Comparison of ENCODE assay signal across 7 mouse cellular contexts in genomic region chr2:155278361-155278760, GRCm38 (mm10). TPM values are rescaled to one million over a fixed set of nuclear protein-coding genes. Genes with fewer than 3 reads are reported as not detected.
DNase-seq lines count a peak whose midpoint lies in the region; ATAC-seq lines count a peak whose summit lies in the region.

No protein-coding gene starts in this region.

- ATAC-seq in granulocyte monocyte progenitor cell, adult 5-6 weeks (replicated peaks; ENCODE audit: poor library complexity, severe bottlenecking) = no peak

- DNase-seq in ovary, adult 18-20 months (ENCODE audit: low spot score) = peak; percentile 79
- no peak for DNase-seq in ovary, postnatal 10 days (ENCODE audit: low spot score)
- peak; percentile 48 to 58 for DNase-seq in cerebellum, adult 18-20 months
- DNase-seq in gastrocnemius, postnatal 25 days = peak; percentile 84
- DNase-seq in lung, postnatal 36 days = peak; percentile 81
- no peak for DNase-seq in left cerebral cortex, adult 11 months (ENCODE audit: low spot score)

RNA-seq across cellular contexts. Expression of gene Map1lc3a, which starts 2.3 kb away (rescaled TPM):
- total RNA-seq in gastrocnemius, postnatal 25 days (2021) = 100 to 1,000 TPM; 243 to 291 TPM
- 0.60 and 2.2 TPM in 2 replicates for total RNA-seq in granulocyte monocyte progenitor cell, adult 5-6 weeks (2014; fragmentation: Nextera tagmentation)
- total RNA-seq in granulocyte monocyte progenitor cell, adult 5-6 weeks (2017) = 1.1 and 1.3 TPM in 2 replicates

RNA-seq across cellular contexts. Expression of gene Dynlrb1, which starts 42.0 kb away (rescaled TPM):
- 100 to 1,000 TPM in 1 of 2 experiments, 10 to 100 TPM in 1; 94.6 to 115 TPM for total RNA-seq in gastrocnemius, postnatal 25 days (2021)
- 233 and 296 TPM in 2 replicates for total RNA-seq in granulocyte monocyte progenitor cell, adult 5-6 weeks (2014; fragmentation: Nextera tagmentation)
- 203 and 267 TPM in 2 replicates for total RNA-seq in granulocyte monocyte progenitor cell, adult 5-6 weeks (2017)

Comparison
In these comparisons a context has a peak if more than half of its experiments do, and no peak if none do; other contexts are left out.
1. DNase-seq: peak in ovary, adult 18-20 months (single experiment), cerebellum, adult 18-20 months (2 of 2), gastrocnemius, postnatal 25 days (single experiment) and lung, postnatal 36 days (single experiment); none in ovary, postnatal 10 days (single experiment) and left cerebral cortex, adult 11 months (single experiment).
2. RNA of gene Map1lc3a, which starts 2.3 kb away (total RNA-seq): 243 to 291 TPM in gastrocnemius, postnatal 25 days; 0.60 to 2.2 TPM in granulocyte monocyte progenitor cell, adult 5-6 weeks; every median in the first group is over 10 times any median in the second.